Mouse (Mus musculus) CD4-positive, CD25-positive, alpha-beta regulatory T cell (primary cell): ENCODE measurements around the gene Gm4788. TPM values are rescaled to one million over a fixed set of nuclear protein-coding genes. Genes with fewer than 3 reads are reported as not detected.

Experiments used
- polyA plus RNA-seq: library from polyadenylated mRNA; unstranded; fragments of 100-300 nt; shearing (Covaris generic); gene quantifications from one replicate; pipeline ENCODE4 v1.2.1, GENCODE M21; 2017

Gene Gm4788
- polyA plus RNA-seq, result not detected

DNA sequence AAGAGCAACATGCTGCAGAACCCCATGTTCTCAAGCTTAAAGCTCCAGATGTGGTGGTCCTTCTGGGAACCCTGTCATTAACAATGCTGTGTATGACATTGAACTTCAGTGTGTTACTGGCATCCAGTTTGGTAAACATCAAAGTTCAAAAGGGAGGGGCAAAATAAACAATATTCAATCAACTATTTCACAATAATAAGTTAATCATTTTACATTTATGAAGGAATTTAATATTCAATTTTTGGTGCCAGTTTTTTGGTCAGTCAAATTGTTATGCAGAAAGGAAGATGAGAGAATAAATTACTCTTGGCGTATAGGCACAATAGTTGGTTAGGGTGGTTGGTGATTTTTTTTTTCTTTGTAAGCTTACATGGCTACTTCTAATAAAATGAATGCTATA lies at the start of gene Gm4788:
Gm4788 (minus strand) TSS at position 101 of the 400 bp plus-strand sequence.

Other genes with a start within 250 kb of the Gm4788 start
- gene Cfhr1, start 221.0 kb downstream of the Gm4788 start, polyA plus RNA-seq, result not detected
- gene Cfhr2, start 77.5 kb upstream of the Gm4788 start, polyA plus RNA-seq, result not detected